In the genomic region with DNA sequence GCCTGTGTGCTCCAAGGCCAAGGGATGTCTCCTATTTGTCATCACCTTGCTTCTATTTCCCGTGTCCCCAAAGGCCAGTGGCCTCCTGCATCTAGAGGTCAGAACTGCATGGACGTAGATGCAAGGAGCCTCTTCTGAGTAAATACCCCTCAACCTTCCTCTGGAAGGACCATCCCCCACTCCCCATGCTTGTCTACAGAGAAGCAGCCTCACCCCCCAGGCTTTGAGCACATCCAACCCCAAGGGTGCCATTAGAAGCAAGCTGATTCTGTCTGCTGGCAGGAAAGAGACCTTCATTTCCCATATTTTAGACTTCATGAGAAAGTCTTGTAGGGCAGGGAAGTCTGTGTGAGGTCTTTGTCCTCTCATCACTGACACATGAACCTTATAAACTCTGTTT, we compare ENCODE assay signal across 18 mouse cellular contexts.
"Had no signal": no experiment of that assay in that cellular context is flagged by ENCODE, and none has a peak within 500 bp of the region (broad histone marks: within the 10 kb centered on the region; RNA-seq: fewer than 3 reads in every experiment).

No protein-coding gene starts in this region.

- H3K4me1 ChIP-seq: liver, embryonic 12.5 days; midbrain, embryonic 10.5 days; midbrain, embryonic 12.5 days; neural tube, embryonic 15.5 days had no signal

- H3K4me2 ChIP-seq: liver, embryonic 12.5 days; midbrain, embryonic 12.5 days; neural tube, embryonic 13.5 days; neural tube, embryonic 15.5 days had no signal

- H3K27ac ChIP-seq: liver, embryonic 12.5 days; liver, embryonic 14.5 days; midbrain, embryonic 10.5 days; midbrain, embryonic 12.5 days; neural tube, embryonic 13.5 days; neural tube, embryonic 15.5 days had no signal

- DNase-seq: lung, postnatal 4 days; midbrain, embryonic 14.5 days; retina, postnatal 1 day; right cerebral cortex, adult 18-20 months; right cerebral cortex, postnatal 25 days; right cerebral cortex, postnatal 4 days; spleen, adult 18-20 months; thymus, adult 18-20 months; thymus, postnatal 14 days; thymus, postnatal 36 days had no signal

- H3K27me3 ChIP-seq: liver, embryonic 12.5 days; midbrain, embryonic 12.5 days; neural tube, embryonic 13.5 days; neural tube, embryonic 15.5 days had no signal

- ATAC-seq: liver, embryonic 12.5 days; midbrain, embryonic 16.5 days had no signal

- H3K36me3 ChIP-seq: liver, embryonic 12.5 days; midbrain, embryonic 10.5 days; midbrain, embryonic 12.5 days; neural tube, embryonic 13.5 days; neural tube, embryonic 15.5 days had no signal

- H3K9ac ChIP-seq: liver, embryonic 12.5 days; liver, embryonic 14.5 days; midbrain, embryonic 12.5 days; neural tube, embryonic 13.5 days; neural tube, embryonic 15.5 days had no signal

- H3K4me3 ChIP-seq: liver, embryonic 12.5 days; midbrain, embryonic 10.5 days; midbrain, embryonic 12.5 days; myocyte; neural tube, embryonic 13.5 days; neural tube, embryonic 15.5 days had no signal

- H3K9me3 ChIP-seq: midbrain, embryonic 12.5 days; neural tube, embryonic 15.5 days had no signal
